Mouse (Mus musculus): ENCODE measurements at regions not wholly inside any gene's neighbourhood (a gene's known extent, or its start where the extent isn't known, plus 50 kb on each side); places are given as distances from the start of the nearest gene placed in this dataset.

- in situ Hi-C loops (cut with MboI, MseI) = no loop called here
These were observed 64.2 kb upstream of the Aldh1a3 start for GRCm38 (mm10) chr7:66491501-66491900.

GRCm38 (mm10) chr7:66490073-66490472, 62.8 kb upstream of the Aldh1a3 start:
- in situ Hi-C loops (cut with MboI, MseI) = no loop called here

- in situ Hi-C loops (cut with MboI, MseI) = no loop called here
These were observed 60.4 kb upstream of the Aldh1a3 start for GRCm38 (mm10) chr7:66487751-66488150.

GRCm38 (mm10) chr7:66480446-66480845, 53.1 kb upstream of the Aldh1a3 start:
- in situ Hi-C loops (cut with MboI, MseI) = no loop called here

- in situ Hi-C loops (cut with MboI, MseI) = no loop called here
These were observed 52.0 kb upstream of the Aldh1a3 start for GRCm38 (mm10) chr7:66479321-66479720.

- in situ Hi-C loops (cut with MboI, MseI) = no loop called here
These were observed 50.8 kb upstream of the Aldh1a3 start for GRCm38 (mm10) chr7:66478106-66478505.

GRCm38 (mm10) chr7:66477475-66477874, 50.2 kb upstream of the Aldh1a3 start:
- in situ Hi-C loops (cut with MboI, MseI) = no loop called here

Measured in regulatory T cell (primary cell).